Mouse (Mus musculus) heart, adult 2 months (tissue): ENCODE measurements around the gene Creg2. TPM values are rescaled to one million over a fixed set of nuclear protein-coding genes. Genes with fewer than 3 reads are reported as not detected.
A peak's percentile ranks its signal among the peaks of the same experiment; 100 is the strongest.

ENCODE experiments used
- DNase-seq, 2 experiments: peaks; one replicate each; pipeline ENCODE4 v3.0.0; 2021
- H3K27ac ChIP-seq: fragments of 200-600 bp; 2 replicates; pipeline ENCODE4 v1.8.1; 2022
- H3K27me3 ChIP-seq: fragments of 200-500 bp; 2 replicates; pipeline ENCODE4 v1.6.1; 2012; ENCODE audit warnings: mild to moderate bottlenecking, low read length, inconsistent platforms, mixed read lengths; ENCODE audit not compliant: control insufficient read depth, insufficient read depth
- H3K36me3 ChIP-seq: fragments of 200-500 bp; 2 replicates; pipeline ENCODE4 v1.6.1; 2012; ENCODE audit warnings: low read length, inconsistent platforms; ENCODE audit not compliant: control insufficient read depth, insufficient read depth
- H3K4me1 ChIP-seq: fragments of 200-500 bp; 2 replicates; pipeline ENCODE4 v1.6.1; 2011; ENCODE audit warnings: low read length; ENCODE audit not compliant: control insufficient read depth, insufficient read depth
- H3K4me3 ChIP-seq: fragments of 200-600 bp; 2 replicates; pipeline ENCODE4 v1.8.1; 2022
- H3K79me2 ChIP-seq: fragments of 200-500 bp; replicated peaks from 2 replicates; pipeline ENCODE4 v1.6.1; 2012; ENCODE audit warnings: mild to moderate bottlenecking, inconsistent platforms, low read length, moderate library complexity, mixed read lengths; ENCODE audit not compliant: control insufficient read depth, insufficient read depth
- H3K9ac ChIP-seq: fragments of 200-500 bp; 2 replicates; pipeline ENCODE4 v1.6.1; 2012; ENCODE audit warnings: low read depth, mild to moderate bottlenecking, control low read depth, inconsistent platforms, low read length, mixed read lengths
- CTCF ChIP-seq: fragments of 200-600 bp; IDR thresholded peaks from 2 replicates; pipeline ENCODE4 v1.8.1; 2022; ENCODE audit warnings: antibody characterized with exemption, mild to moderate bottlenecking, moderate library complexity
- EP300 ChIP-seq: fragments of 200-500 bp; IDR thresholded peaks from 2 replicates; pipeline ENCODE4 v1.6.1; 2011; ENCODE audit warnings: low read depth, low read length, control low read depth; ENCODE audit not compliant: insufficient read depth
- POLR2A ChIP-seq: fragments of 200-500 bp; IDR thresholded peaks from 2 replicates; pipeline ENCODE4 v1.6.1; 2011; ENCODE audit warnings: mild to moderate bottlenecking, low read depth, low read length, control low read depth; ENCODE audit not compliant: insufficient read depth
- WGBS: fragments of 180-500 bp; shearing (Covaris S2); methylation state at CpG from one replicate; pipeline ENCODE4 v1.1.7; 2018; 5-methylcytosine and 5-hydroxymethylcytosine counted together
- intact Hi-C: fragments of 180-260 bp; cut with DNase I; formaldehyde crosslinking; loops from one replicate; pipeline ENCODE4 v1.15.1; 2025
- polyA plus RNA-seq: library from polyadenylated mRNA; depleted of rRNA; stranded (reverse); fragments of >200 nt; gene quantifications from 2 replicates; pipeline ENCODE4 v1.2.3, GENCODE M21; 2012
- total RNA-seq, 2 experiments: library from RNA; stranded (reverse); gene quantifications; 2 replicates each; pipeline ENCODE4 v1.2.3; 2021

The Creg2 gene
- total and polyA plus RNA-seq, 3 experiments, result 0.05 TPM; not detected in 2

DNA sequence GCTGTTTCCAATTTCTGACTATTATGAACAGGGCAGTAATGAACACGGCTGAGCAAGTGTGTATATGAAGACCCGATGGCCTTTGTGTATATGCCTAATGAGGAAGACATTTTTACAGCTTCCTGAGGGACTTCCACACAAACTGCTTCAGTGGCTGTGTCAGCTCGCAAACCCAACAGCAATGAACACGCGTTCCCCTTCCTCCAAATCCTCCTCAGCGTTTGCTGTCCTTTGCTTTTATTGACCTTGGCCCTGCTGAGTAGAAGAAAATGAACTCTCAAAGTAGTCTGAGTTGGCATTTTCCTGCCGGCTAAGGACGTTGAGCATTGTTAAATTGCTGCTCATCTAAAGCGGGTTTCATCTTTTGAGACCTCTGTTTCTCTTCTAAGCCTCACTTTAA lies 65.9 kb downstream of the Creg2 start:
- Histone ChIP-seq H3K79me2 (no peaks in the 10 kb centered on the region), H3K4me3 (no peak overlapping the region), H3K4me1 (no peaks in the 10 kb centered on the region), H3K27me3 (0 out of 2 replicates have a peak, but pooled peaks cover 3% of the 10 kb centered on the region), H3K36me3 (no peaks in the 10 kb centered on the region), H3K9ac (no peak overlapping the region), H3K27ac (no peak overlapping the region)
- 78% methylated on average over 9 of the region's 9 CpGs for WGBS
- intact Hi-C loops, result no loop called here
- no peak for TF ChIP-seq POLR2A
- no peak for TF ChIP-seq EP300
- no peak for TF ChIP-seq CTCF
- no peak for DNase-seq

DNA sequence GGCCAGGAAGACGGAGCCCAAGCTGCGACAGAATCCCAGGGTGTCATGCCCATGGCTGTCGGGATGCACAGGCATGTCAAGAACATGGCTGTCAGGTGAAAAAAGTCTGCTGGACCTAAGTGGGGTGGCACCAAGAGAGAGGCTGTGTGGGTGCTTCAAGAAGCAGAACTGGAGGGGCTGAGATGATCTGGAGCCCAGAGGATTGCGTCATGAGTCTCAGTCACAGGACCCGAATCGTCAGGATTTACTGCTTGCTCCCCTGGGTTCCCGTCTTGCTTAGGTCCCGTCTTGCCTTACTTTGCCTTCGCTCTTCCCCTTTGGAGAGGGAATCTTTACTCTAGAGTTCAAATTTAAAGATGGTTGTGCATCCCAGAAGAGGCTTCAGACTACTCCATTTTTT lies 68.1 kb downstream of the Creg2 start:
- H3K27ac ChIP-seq, result no peak overlapping the region
- 74% methylated on average over 9 of the region's 9 CpGs for WGBS
- H3K9ac ChIP-seq, result no peak overlapping the region
- H3K79me2 ChIP-seq, result no peaks in the 10 kb centered on the region
- no peak for DNase-seq
- intact Hi-C loops, result no loop called here
- H3K27me3 ChIP-seq, result 0 out of 2 replicates have a peak, but pooled peaks cover 3% of the 10 kb centered on the region
- H3K4me3 ChIP-seq, result no peak overlapping the region
- no peaks in the 10 kb centered on the region for H3K36me3 ChIP-seq
- TF ChIP-seq POLR2A (no peak), CTCF (no peak), EP300 (no peak)
- H3K4me1 ChIP-seq, result no peaks in the 10 kb centered on the region

DNA sequence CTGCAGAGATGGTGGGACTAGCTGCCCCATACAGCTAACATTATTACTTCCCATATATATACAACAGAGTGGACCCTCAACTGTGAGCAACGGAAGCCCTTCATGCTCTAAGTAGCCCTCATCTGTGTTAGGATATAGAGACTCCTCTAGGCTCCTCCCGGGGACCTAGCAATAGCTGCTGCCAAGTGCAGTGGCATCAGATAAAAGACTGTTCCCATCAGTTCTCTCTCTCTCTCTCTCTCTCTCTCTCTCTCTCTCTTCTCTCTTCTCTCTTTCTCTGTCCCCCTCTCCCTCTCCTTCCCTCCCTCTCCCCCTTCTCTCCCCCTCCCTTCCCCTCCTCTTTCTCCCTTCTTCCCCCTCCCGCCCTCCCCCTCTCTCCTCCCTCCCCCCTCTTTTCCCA lies 70.1 kb downstream of the Creg2 start:
- Histone ChIP-seq H3K9ac (no peak overlapping the region), H3K27ac (no peak overlapping the region), H3K4me1 (no peaks in the 10 kb centered on the region), H3K36me3 (no peaks in the 10 kb centered on the region), H3K79me2 (no peaks in the 10 kb centered on the region), H3K27me3 (0 out of 2 replicates have a peak, but pooled peaks cover 3% of the 10 kb centered on the region), H3K4me3 (no peak overlapping the region)
- DNase-seq, result no peak
- 71% methylated on average over 2 of the region's 3 CpGs for WGBS
- intact Hi-C loops, result no loop called here
- TF ChIP-seq CTCF (no peak), EP300 (no peak), POLR2A (no peak)

DNA sequence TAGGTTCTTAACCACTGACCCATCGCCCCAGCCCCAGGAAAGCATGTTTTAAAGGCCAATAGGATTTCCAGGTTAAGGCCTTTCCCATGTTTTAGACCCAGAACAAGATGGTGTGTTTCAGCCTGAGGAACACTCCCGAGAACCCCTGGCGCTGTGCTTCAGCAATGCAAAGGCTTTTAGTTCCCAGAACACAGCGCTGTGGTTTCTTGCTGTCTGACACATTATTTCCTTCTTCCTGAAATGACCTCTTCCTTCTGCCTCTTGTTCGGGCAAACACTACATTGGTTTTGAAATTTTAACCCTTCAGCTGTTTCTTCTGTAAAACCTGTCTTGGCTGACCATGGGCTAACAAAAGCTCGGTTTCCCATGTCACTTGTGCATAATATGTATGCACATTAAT lies 72.1 kb downstream of the Creg2 start:
- no peak for TF ChIP-seq EP300
- TF ChIP-seq CTCF, result no peak
- no peak for TF ChIP-seq POLR2A
- no peak overlapping the region for H3K4me3 ChIP-seq
- no peaks in the 10 kb centered on the region for H3K79me2 ChIP-seq
- intact Hi-C loops, result no loop called here
- no peak for DNase-seq
- no peaks in the 10 kb centered on the region for H3K36me3 ChIP-seq
- WGBS, result 66% methylated on average over 6 of the region's 6 CpGs
- H3K27me3 ChIP-seq, result no peaks in the 10 kb centered on the region
- H3K9ac ChIP-seq, result no peak overlapping the region
- H3K4me1 ChIP-seq, result peaks cover 2% of the 10 kb centered on the region
- no peak overlapping the region for H3K27ac ChIP-seq

DNA sequence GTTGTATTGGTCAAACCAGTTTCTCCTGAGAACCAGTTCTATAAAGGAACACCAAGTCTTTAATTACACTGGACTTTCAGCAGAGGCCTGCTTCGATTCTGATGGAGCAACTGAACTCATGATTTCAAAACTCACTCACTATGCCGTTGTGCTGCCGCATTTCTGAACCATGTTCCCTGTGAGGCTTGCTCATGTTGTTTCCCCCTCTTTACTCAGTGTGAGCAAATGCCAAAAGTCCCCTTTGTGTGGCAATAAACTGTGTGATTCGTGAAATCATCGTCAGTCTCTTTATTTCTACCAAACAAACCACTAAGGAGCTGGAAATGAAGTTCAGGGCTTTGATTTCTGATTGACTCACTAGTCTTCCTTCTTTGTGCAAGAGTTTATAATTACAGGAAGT lies 72.8 kb downstream of the Creg2 start:
- Histone ChIP-seq H3K36me3 (no peaks in the 10 kb centered on the region), H3K9ac (no peak overlapping the region), H3K27me3 (no peaks in the 10 kb centered on the region), H3K4me1 (peaks cover 2% of the 10 kb centered on the region), H3K4me3 (no peak overlapping the region), H3K79me2 (no peaks in the 10 kb centered on the region), H3K27ac (no peak overlapping the region)
- intact Hi-C loops, result no loop called here
- WGBS, result 90% methylated on average over 5 of the region's 5 CpGs
- TF ChIP-seq CTCF (no peak), EP300 (no peak), POLR2A (no peak)
- no peak for DNase-seq

DNA sequence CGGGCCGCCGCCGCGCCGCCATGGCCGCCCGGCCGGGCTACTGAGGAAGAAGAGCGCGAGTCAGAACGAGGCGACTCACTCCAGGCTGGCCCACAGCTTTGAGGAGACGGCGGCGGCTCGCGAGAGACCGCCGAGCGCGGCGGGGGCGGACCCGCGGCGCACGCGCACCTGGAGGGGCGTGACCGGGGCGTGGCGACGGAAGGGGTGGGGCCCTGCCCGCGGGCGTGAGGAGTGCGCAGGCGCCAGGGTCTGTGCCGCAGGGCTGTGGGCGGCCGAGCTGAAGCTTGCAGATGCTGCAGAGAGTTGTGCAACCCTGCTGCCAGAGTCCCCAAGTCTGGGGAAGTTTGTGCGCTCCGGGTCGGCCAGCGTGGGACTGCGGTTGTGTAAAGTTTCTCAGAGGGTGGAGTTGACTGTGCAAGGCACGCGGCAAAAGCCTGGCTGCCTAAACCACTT lies 74.0 kb downstream of the Creg2 start, which contains the start of gene Rnf149:
Rnf149 (minus strand) TSS at position 153 of the 453 bp plus-strand sequence.
- peak; percentile 94 for TF ChIP-seq POLR2A
- TF ChIP-seq EP300, result peak; percentile 67; the same call in 1 of the 2 replicates
- no peak for TF ChIP-seq CTCF
- Histone ChIP-seq H3K4me1 (peaks cover 2% of the 10 kb centered on the region), H3K79me2 (no peaks in the 10 kb centered on the region)

More for the DNA sequence above, 74.0 kb downstream of the Creg2 start, which contains the start of gene Rnf149:
- Histone ChIP-seq H3K9ac (peak within 1 kb of the TSS; percentile 90), H3K36me3 (no peaks in the 10 kb centered on the region), H3K4me3 (peak within 1 kb of the TSS; percentile 73), H3K27me3 (no peaks in the 10 kb centered on the region), H3K27ac (peak within 1 kb of the TSS; percentile 86)
- intact Hi-C loops, result loop anchor here (1.0 kb wide), 1 partner anchor 42 kb away; no protein-coding TSS in a partner anchor
- DNase-seq, result peak; percentile 97 to 99
- under 1% methylated on average over 47 of the region's 49 CpGs for WGBS
